Mouse (Mus musculus) small intestine, adult 2 months (tissue): Measurements from ENCODE around the gene Lrrc8b.

Experiments
- CTCF ChIP-seq: fragments of 200-500 bp; IDR thresholded peaks from 2 replicates; pipeline ENCODE4 v1.5.1; 2012; ENCODE audit warnings: low read depth, mild to moderate bottlenecking, control low read depth, inconsistent platforms, low read length, moderate library complexity, mixed read lengths; ENCODE audit not compliant: insufficient replicate concordance, insufficient read length; ENCODE audit errors: extremely low read depth
- POLR2A ChIP-seq: fragments of 200-500 bp; IDR thresholded peaks from 2 replicates; pipeline ENCODE4 v1.6.1; 2012; ENCODE audit warnings: low read depth, mild to moderate bottlenecking, control low read depth, inconsistent platforms, low read length, moderate library complexity

DNA sequence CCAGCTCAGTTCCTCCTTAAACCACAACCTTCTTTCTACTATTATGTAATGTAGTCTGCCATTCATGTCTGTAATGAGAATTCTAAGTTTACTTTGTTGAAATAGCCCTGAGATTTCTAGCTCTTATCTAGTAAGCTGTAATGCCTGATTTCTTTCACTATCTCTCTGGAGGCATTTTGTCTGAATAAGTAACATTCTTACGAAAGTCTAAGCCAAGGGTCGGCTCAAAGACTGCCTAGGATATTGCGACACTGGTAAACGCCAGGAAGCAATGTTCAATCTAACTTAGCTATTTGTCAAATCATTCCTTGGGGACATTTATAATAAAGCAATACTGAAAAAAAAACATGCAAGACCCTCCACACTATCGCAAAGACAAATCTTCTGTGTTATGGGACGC is 21.8 kb upstream of the Lrrc8b start:
- no peak for TF ChIP-seq CTCF
- no peak for TF ChIP-seq POLR2A
